Mouse (Mus musculus): ENCODE data around the gene Lamtor5.
A peak's percentile ranks its signal among the peaks of the same experiment; 100 is the strongest.

Gene Lamtor5

DNA sequence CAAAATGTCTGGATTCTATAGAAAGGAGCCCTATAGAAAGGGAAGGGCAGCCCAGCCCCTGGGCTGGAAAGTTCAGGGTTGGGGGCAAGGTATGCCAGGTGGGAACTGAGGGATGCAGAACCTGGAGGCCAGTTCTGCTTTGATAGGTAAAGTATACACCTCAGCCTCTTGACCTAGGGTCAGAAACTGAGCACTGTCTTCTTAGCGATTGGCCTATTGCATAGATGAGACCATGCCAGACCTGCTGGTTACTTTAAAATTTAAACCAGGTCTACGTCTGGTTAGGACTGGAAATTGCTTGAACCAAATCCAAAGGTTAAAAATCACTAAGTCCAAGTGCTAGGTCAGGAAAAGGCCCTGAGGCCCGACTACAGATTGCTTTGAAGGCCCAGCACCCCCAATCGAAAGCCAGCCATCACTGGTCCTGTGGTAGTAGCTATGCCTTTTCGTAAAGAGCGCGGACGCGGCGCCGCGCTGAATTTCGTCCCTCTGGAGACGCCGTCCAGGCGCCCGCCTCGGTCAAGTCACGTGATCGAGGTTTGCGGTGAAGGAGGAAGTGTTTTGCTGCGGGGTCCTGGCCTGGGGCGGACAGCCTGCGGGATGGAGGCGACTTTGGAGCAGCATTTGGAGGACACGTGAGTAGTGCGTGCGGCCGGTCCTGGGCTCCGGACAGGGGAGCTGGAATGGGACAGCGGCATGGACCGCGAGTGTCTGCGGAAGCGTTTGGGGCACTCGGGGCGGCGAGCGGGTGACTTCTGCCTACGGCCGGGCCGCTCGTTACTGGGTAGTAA lies at the start of gene Lamtor5:
Lamtor5 (plus strand) TSS at position 380 of the 791 bp plus-strand sequence.
- DNase-seq, result peak; percentile 89

GRCm38 (mm10) chr3:107229221-107229620 lies 49.4 kb upstream of the Lamtor5 start:
- no peak for DNase-seq

- DNase-seq, result no peak
These were observed 48.8 kb upstream of the Lamtor5 start for GRCm38 (mm10) chr3:107229822-107230221.

DNA sequence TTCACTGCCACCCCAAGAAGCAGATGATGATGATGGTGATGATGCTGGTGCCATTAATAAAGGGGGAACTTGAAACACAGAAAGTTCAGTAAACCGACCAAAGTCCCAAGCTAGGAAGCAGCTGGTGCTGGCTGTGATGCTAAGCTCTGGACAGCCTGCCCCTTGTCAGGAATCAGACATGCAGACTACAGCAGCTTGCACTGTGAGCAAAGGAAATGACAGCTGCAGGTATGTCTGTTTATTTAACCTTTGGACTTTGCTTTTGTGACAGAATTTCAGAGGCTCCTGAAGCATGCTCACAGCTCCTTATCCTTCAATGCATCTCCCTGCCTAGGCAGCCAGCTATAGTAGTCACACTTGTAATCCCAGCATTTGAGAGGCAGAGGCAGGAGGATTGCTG lies 48.1 kb upstream of the Lamtor5 start, which contains the start of gene A630076J17Rik:
A630076J17Rik (plus strand) TSS at position 88 of the 400 bp plus-strand sequence.
- no peak for DNase-seq

- no peak for DNase-seq
These were observed 47.5 kb upstream of the Lamtor5 start for GRCm38 (mm10) chr3:107231202-107231601.

DNA sequence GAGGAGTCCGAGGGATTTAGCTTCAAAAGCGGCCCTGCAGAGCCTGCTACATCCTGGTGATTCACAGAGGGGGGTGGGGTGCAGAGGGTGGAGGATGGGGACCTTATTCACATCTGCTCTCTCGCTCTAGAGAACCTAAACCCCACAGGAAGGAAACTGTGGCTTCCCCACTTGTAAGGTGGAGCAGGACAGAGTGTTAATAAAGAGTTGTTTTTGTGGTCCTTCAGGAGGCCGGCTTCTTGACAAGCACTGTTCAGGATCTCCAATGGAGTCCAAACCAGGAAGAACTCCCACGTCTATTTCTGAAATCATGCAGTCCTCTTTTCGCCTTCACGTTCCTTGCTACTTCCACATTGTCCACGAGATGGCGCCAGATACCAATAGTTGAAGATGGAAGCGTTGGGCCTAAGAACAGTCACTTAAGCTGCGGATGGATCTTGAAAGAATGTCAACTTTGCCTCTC lies 45.3 kb upstream of the Lamtor5 start:
- DNase-seq, result peak; percentile 88

DNA sequence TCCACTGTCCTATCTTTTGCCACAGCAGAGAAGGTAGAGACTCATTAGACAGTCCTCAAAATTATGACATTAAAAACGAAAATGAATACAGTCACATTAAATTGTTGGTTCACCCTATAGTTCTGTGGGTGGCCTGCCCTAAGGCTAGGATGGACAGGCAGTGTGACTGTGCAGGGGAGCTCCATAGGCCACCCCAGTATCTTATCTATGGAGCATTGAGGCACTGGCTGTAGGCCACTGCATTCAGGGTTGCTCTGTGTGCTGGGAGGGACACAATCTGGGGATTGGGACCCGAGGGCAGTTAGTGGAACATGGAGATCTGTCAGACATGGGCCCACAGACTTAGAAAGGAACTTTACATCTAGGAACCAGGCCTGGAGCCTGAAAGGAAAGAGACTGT lies 44.7 kb upstream of the Lamtor5 start:
- DNase-seq, result no peak

- DNase-seq, result no peak
These were observed 40.6 kb upstream of the Lamtor5 start for GRCm38 (mm10) chr3:107238051-107238450.

- DNase-seq, result no peak
These were observed 40.1 kb upstream of the Lamtor5 start for GRCm38 (mm10) chr3:107238471-107238980.

GRCm38 (mm10) chr3:107239607-107240006 lies 39.1 kb upstream of the Lamtor5 start, which contains the start of gene Prok1:
Gene Prok1, minus strand, starts transcription at chr3:107239707.
- DNase-seq, result no peak

- DNase-seq, result no peak
These were observed 37.1 kb upstream of the Lamtor5 start for GRCm38 (mm10) chr3:107241389-107242094.

DNA sequence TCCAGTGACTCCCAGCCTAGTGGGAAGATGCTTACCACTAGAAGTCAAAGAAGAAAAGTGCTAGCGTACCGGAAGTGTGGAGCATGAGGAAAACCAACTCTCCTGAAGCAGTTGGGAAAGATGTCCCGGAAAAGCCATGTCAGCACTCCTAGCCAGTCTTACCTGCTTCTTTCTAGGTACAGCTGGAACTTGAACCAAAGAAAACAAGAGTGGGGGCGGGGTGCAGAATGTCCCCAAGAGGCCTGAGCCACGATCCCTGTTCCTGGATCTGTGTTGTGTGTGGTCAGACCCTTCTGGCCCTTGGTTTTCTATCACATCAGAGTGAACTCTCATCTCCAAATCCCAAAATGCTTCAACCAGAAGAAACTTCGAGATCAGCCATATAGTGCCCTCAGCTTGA lies 31.8 kb upstream of the Lamtor5 start:
- no peak for DNase-seq

GRCm38 (mm10) chr3:107249042-107249441 lies 29.6 kb upstream of the Lamtor5 start:
- no peak for DNase-seq

DNA sequence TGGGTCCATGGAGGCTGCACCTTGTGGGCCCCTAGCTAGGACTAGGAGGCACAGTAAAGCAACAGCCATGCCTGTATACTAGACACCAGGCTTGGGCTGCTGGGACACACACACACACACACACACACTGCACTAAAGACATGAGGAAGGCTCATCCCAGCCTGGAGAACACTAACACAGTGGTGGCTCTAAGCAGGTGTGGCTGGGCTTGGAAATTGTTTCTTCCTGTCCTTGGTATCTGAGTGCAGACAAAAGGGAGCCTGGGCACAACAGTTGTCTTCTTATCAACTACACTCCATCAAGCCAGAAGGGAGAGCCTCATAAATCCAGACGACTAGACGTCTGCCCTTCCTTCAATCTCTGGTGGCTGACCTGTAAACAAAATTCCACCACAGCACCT lies 28.3 kb upstream of the Lamtor5 start:
- no peak for DNase-seq

DNA sequence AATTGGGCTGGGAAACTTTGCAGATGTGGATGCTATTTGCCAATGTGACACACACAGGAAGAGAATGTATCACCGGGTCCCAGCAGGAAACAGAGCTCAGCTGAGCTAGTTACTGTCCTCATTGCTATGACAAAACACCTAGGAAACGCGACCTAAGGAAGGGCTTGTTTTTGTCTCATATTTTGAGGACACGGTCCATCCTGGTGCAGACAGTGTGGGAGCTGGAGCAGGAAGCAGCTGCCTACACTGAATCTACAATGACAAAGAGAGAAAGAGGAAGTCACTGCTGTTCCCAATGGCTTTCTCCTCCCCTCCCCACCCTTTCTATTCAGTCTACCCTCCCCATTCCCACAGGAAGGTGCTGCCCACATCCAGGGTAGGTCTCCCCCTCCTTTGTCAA lies 26.6 kb upstream of the Lamtor5 start:
- no peak for DNase-seq

- no peak for DNase-seq
These were observed 24.7 kb upstream of the Lamtor5 start for GRCm38 (mm10) chr3:107253925-107254324.

DNA sequence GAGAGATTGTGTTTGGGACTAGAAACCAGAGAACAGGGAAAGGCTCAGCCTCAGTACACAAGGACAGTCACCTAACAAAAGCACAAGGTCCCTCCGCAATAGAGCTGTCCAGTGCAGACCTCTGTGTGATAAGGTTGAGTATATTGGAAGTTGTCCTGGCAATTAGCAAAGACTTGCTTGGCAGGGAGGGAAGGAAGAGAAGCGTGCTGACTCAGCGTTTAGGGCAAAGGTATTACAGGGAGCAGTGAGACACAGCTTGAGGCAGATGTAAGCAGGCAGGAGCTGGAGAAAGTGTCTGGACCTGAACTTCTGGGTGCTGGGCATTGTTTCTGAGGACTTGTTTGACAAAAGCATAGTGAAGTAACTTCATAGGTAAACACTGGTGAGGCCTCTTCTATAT lies 22.7 kb upstream of the Lamtor5 start:
- DNase-seq, result no peak

GRCm38 (mm10) chr3:107256724-107257123 lies 21.9 kb upstream of the Lamtor5 start:
- DNase-seq, result no peak

DNA sequence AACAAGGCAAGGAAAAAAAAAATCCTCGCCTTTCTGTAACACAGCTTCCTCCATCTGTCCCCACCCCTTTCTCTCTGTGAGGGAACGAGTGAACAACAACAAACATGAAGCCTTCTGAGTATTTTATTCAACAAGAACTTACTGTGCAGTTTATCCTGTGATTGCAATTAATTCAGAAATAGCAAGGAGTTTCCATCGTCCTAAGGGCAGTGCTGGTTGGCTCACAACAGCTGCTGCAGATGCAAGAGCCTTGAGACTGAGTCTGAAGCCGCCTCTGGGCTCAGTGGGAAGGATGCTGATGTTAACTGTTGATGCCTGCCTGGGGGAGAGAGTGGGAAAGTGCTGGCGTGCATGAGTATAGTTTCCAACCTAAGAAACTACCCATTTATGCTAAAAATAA lies 20.7 kb upstream of the Lamtor5 start:
- no peak for DNase-seq

GRCm38 (mm10) chr3:107260956-107261850 lies 17.5 kb upstream of the Lamtor5 start:
- DNase-seq, result no peak

- no peak for DNase-seq
These were observed 16.9 kb upstream of the Lamtor5 start for GRCm38 (mm10) chr3:107261851-107262165.

GRCm38 (mm10) chr3:107266814-107267345 lies 11.8 kb upstream of the Lamtor5 start:
- no peak for DNase-seq

DNA sequence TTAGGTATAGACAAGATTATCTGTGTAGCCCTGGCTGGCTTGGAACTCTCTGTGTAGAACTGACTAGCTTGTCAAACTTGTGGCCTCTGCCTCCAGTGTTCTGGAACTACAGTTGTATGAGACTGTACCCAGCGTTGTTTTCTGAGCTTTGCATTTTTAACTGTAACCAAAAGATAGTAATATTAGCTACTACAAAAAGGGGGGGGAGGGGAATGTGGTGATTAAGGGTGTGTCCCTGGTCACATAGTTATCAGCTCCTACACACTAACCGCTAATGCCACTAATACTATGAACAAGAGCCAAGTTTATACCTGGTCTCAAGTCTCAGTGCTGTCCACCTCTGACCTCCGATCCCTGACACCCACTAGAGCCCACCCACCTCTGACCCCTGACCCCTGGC lies 6.2 kb upstream of the Lamtor5 start:
- no peak for DNase-seq

Measured in right cerebral cortex, postnatal 14 days (tissue).